Mouse (Mus musculus): ENCODE data around the gene Ccdc177. TPM values are rescaled to one million over a fixed set of nuclear protein-coding genes. Genes with fewer than 3 reads are reported as not detected.

Ccdc177 gene
- polyA plus RNA-seq, 1 experiment: not detected

DNA sequence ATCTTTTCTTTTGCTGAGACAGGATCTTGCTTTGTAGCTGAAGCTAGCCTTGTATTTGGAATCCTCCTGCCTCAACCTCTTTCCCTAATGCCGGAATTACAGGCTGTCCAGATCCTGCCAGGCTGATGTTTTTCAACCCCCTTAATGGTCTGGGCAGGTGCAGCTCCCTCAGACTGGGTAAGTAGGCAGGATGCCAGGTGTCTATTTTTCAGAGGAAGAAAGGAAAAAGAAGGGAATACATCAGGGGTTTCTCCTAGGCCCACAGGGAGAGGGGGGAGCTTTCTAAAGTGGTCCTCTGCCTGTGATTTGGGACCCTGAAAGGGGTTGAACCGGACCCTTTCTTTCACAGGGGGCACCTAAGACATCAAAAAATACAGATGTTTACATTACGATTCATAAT is 27.7 kb upstream of the Ccdc177 start:
- Histone ChIP-seq H3K4me1 (ENCODE audit: control insufficient read depth, insufficient read depth, low read length) (peaks cover 1% of the 10 kb centered on the region), H3K4me3 (replicated peaks; ENCODE audit: control insufficient read depth, low read depth, low read length) (no peak overlapping the region), H3K27ac (ENCODE audit: control insufficient read depth, insufficient read depth, low read depth, low read length, poor library complexity) (no peak overlapping the region)
- WGBS: 88% methylated on average over 3 of the region's 3 CpGs
- no peak for TF ChIP-seq POLR2A (IDR thresholded peaks at IDR 0.05; ENCODE audit: borderline replicate concordance, control insufficient read depth, low read depth, low read length)
- no peak for TF ChIP-seq CTCF (IDR thresholded peaks at IDR 0.05; ENCODE audit: control insufficient read depth, insufficient read depth, low read length)

DNA sequence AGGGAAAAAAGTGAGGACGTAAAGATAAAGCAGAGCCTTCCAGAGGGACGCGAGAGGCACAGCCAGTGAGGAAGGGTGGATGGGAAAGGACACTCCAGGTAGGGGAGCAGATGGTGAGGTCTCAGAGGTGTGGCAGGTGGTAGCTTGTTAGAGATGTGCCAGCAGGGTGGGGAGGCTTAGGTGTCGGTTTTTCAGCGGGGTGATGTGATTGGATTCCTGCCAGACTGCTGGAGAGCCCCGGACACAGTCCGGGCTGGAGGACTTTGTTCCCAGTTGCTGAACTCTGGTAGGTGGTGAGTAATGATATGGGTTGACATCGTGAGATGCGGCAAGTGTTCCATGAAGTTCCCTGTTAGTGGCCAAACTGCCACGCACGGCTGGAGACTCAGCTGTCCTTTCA is 27.1 kb upstream of the Ccdc177 start:
- H3K4me3 ChIP-seq (replicated peaks; ENCODE audit: control insufficient read depth, low read depth, low read length): no peak overlapping the region
- WGBS: 76% methylated on average over 11 of the region's 11 CpGs
- no peaks in the 10 kb centered on the region; the same call in none of the 2 replicates for H3K4me1 ChIP-seq (ENCODE audit: control insufficient read depth, insufficient read depth, low read length)
- no peak for TF ChIP-seq POLR2A (IDR thresholded peaks at IDR 0.05; ENCODE audit: borderline replicate concordance, control insufficient read depth, low read depth, low read length)
- no peak for TF ChIP-seq CTCF (IDR thresholded peaks at IDR 0.05; ENCODE audit: control insufficient read depth, insufficient read depth, low read length)
- no peak overlapping the region for H3K27ac ChIP-seq (ENCODE audit: control insufficient read depth, insufficient read depth, low read depth, low read length, poor library complexity)

- no peak overlapping the region for H3K4me3 ChIP-seq (replicated peaks; ENCODE audit: control insufficient read depth, low read depth, low read length)
- TF ChIP-seq POLR2A (IDR thresholded peaks at IDR 0.05; ENCODE audit: borderline replicate concordance, control insufficient read depth, low read depth, low read length): no peak
- TF ChIP-seq CTCF (IDR thresholded peaks at IDR 0.05; ENCODE audit: control insufficient read depth, insufficient read depth, low read length): no peak
- H3K27ac ChIP-seq (ENCODE audit: control insufficient read depth, insufficient read depth, low read depth, low read length, poor library complexity): no peak overlapping the region
- 65% methylated on average over 1 of the region's 1 CpGs for WGBS
- no peaks in the 10 kb centered on the region; the same call in none of the 2 replicates for H3K4me1 ChIP-seq (ENCODE audit: control insufficient read depth, insufficient read depth, low read length)
Observed at GRCm38 (mm10) chr12:80786591-80786990, 26.1 kb upstream of the Ccdc177 start.

DNA sequence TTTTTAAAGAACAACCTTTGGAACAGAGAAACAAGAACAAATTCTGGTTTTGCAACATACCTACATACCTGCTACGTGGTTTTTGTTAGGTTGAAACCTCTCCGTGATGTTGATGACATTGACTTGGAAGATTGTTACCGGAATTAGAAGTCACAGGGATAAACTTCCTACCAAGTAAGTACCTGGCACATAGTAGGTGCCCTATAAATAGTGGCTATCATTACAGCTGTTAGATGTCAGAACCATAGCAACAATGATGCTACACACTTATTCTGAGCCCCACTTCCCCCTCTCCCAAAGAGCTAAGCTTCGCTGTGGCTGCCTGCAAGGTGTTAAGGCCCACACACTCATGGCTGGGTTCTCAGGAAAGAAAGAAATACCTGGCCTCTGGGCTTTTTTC is 25.1 kb upstream of the Ccdc177 start:
- Histone ChIP-seq H3K4me3 (replicated peaks; ENCODE audit: control insufficient read depth, low read depth, low read length) (no peak overlapping the region), H3K27ac (ENCODE audit: control insufficient read depth, insufficient read depth, low read depth, low read length, poor library complexity) (no peak overlapping the region), H3K4me1 (ENCODE audit: control insufficient read depth, insufficient read depth, low read length) (no peaks in the 10 kb centered on the region; the same call in none of the 2 replicates)
- WGBS: 77% methylated on average over 4 of the region's 4 CpGs
- no peak for TF ChIP-seq POLR2A (IDR thresholded peaks at IDR 0.05; ENCODE audit: borderline replicate concordance, control insufficient read depth, low read depth, low read length)
- no peak for TF ChIP-seq CTCF (IDR thresholded peaks at IDR 0.05; ENCODE audit: control insufficient read depth, insufficient read depth, low read length)

- no peak for TF ChIP-seq CTCF (IDR thresholded peaks at IDR 0.05; ENCODE audit: control insufficient read depth, insufficient read depth, low read length)
- no peak for TF ChIP-seq POLR2A (IDR thresholded peaks at IDR 0.05; ENCODE audit: borderline replicate concordance, control insufficient read depth, low read depth, low read length)
- WGBS: 15% methylated on average over 5 of the region's 5 CpGs
- no peaks in the 10 kb centered on the region; the same call in none of the 2 replicates for H3K4me1 ChIP-seq (ENCODE audit: control insufficient read depth, insufficient read depth, low read length)
- no peak overlapping the region for H3K27ac ChIP-seq (ENCODE audit: control insufficient read depth, insufficient read depth, low read depth, low read length, poor library complexity)
- no peak overlapping the region for H3K4me3 ChIP-seq (replicated peaks; ENCODE audit: control insufficient read depth, low read depth, low read length)
Observed at GRCm38 (mm10) chr12:80785005-80785404, 24.5 kb upstream of the Ccdc177 start.

- Histone ChIP-seq H3K4me3 (replicated peaks; ENCODE audit: control insufficient read depth, low read depth, low read length) (no peak overlapping the region), H3K4me1 (ENCODE audit: control insufficient read depth, insufficient read depth, low read length) (no peaks in the 10 kb centered on the region; the same call in 1 of the 2 replicates), H3K27ac (ENCODE audit: control insufficient read depth, insufficient read depth, low read depth, low read length, poor library complexity) (no peak overlapping the region)
- 25% methylated on average over 1 of the region's 1 CpGs for WGBS
- no peak for TF ChIP-seq CTCF (IDR thresholded peaks at IDR 0.05; ENCODE audit: control insufficient read depth, insufficient read depth, low read length)
Observed at GRCm38 (mm10) chr12:80783889-80784288, 23.4 kb upstream of the Ccdc177 start.

DNA sequence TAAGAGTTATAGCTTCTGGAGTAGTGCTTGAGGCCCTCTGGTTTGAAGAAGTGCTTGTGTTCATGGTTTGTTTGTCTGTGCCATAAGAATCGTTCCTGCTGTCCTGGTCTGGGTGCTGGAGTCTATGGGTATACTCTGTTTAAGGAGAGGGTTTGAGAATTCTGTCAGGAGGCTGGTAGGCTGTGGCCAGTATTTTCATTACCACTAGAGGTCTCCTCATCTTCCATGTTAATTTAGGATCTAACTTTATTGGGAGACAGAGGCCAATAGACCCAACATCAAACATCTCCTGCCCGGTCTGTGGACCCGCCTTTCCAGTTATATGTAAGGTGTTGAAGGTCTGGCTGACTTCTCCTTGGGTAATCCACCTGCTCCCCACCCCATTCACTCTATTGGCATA is 22.4 kb upstream of the Ccdc177 start:
- no peak for TF ChIP-seq POLR2A (IDR thresholded peaks at IDR 0.05; ENCODE audit: borderline replicate concordance, control insufficient read depth, low read depth, low read length)
- TF ChIP-seq CTCF (IDR thresholded peaks at IDR 0.05; ENCODE audit: control insufficient read depth, insufficient read depth, low read length): no peak
- H3K4me1 ChIP-seq (ENCODE audit: control insufficient read depth, insufficient read depth, low read length): peaks cover 2% of the 10 kb centered on the region
- H3K4me3 ChIP-seq (replicated peaks; ENCODE audit: control insufficient read depth, low read depth, low read length): no peak overlapping the region
- H3K27ac ChIP-seq (ENCODE audit: control insufficient read depth, insufficient read depth, low read depth, low read length, poor library complexity): no peak overlapping the region
- 54% methylated on average over 3 of the region's 3 CpGs for WGBS

DNA sequence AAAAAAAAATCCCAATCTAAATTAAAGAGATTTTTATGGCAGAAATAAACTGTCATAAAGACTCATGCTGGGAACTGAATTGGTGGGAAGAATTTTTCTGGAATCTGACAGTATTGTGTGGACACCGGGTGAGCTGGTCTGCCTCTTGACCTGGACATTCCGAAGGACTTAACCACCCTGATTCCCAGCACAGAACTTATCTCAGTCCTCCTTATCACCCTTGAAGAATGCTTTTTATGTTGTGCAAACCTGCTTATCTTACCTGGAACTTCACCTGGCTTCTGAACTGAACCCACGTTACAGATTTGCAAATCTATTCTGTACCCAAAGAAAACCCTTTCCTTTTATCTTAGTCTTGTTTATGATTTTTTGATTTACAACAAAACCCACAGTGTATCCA is 21.7 kb upstream of the Ccdc177 start:
- H3K4me3 ChIP-seq (replicated peaks; ENCODE audit: control insufficient read depth, low read depth, low read length): no peak overlapping the region
- H3K4me1 ChIP-seq (ENCODE audit: control insufficient read depth, insufficient read depth, low read length): peaks cover 3% of the 10 kb centered on the region
- WGBS: 79% methylated on average over 3 of the region's 3 CpGs
- TF ChIP-seq CTCF (IDR thresholded peaks at IDR 0.05; ENCODE audit: control insufficient read depth, insufficient read depth, low read length): no peak
- no peak for TF ChIP-seq POLR2A (IDR thresholded peaks at IDR 0.05; ENCODE audit: borderline replicate concordance, control insufficient read depth, low read depth, low read length)
- H3K27ac ChIP-seq (ENCODE audit: control insufficient read depth, insufficient read depth, low read depth, low read length, poor library complexity): no peak overlapping the region

GRCm38 (mm10) chr12:80779760-80780159 is 19.3 kb upstream of the Ccdc177 start:
- TF ChIP-seq CTCF (IDR thresholded peaks at IDR 0.05; ENCODE audit: control insufficient read depth, insufficient read depth, low read length): no peak
- TF ChIP-seq POLR2A (IDR thresholded peaks at IDR 0.05; ENCODE audit: borderline replicate concordance, control insufficient read depth, low read depth, low read length): no peak
- Histone ChIP-seq H3K4me1 (ENCODE audit: control insufficient read depth, insufficient read depth, low read length) (peaks cover 4% of the 10 kb centered on the region), H3K27ac (ENCODE audit: control insufficient read depth, insufficient read depth, low read depth, low read length, poor library complexity) (no peak overlapping the region), H3K4me3 (replicated peaks; ENCODE audit: control insufficient read depth, low read depth, low read length) (no peak overlapping the region)
- WGBS: 88% methylated on average over 4 of the region's 4 CpGs
